Mouse (Mus musculus): ENCODE results near the gene Mex3d.

Gene Mex3d

GRCm38 (mm10) chr10:80412656-80413541 is 25.4 kb upstream of the Mex3d start:
- DNase-seq (ENCODE audit: low spot score), result peak; percentile 69

GRCm38 (mm10) chr10:80407924-80408323 is 20.5 kb upstream of the Mex3d start:
- no peak for DNase-seq (ENCODE audit: low spot score)

DNA sequence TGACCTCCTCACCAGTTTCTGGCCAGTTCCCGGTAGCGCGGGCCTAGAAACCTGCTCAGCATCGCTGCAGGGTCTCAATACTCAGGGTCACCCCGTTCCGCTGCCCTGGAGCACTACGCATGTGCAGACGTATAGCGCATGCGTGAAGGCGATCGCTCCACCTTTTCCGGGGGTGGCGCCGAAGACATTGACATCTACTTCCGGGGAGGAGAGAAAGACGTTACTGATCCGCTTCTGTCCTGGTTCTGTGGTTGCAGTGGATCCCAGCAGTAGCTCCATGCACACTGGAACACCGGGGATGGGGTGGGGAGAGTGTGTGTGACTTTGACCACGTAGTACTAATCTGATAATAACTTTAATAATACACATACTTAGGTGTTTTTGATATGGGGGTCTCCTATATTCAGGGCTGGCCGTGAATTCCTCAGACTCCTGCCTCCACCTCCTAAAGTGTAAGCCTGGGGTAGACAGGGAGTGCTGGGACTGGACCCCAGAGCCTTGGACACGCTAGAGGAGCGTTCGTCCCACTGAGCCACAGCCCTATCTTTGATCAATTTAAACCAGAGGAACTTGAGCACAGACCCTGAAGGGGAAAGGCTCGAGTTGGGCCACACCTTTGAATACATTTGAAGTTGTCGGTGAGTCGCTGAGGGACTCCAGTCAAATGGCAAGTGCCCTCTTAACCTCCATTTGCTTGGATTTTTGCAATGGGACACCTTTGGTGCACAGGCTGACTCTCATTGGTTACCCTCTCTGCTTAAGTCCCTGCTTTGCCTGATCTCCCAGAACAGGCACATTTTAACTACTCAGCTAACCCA is 19.4 kb upstream of the Mex3d start, which contains the start of gene Uqcr11:
Gene Uqcr11, minus strand, starts transcription at position 147 of the 818 bp plus-strand sequence.
- peak; percentile 92 for DNase-seq (ENCODE audit: low spot score)

GRCm38 (mm10) chr10:80405481-80406173 is 18.2 kb upstream of the Mex3d start:
- no peak for DNase-seq (ENCODE audit: low spot score)

DNA sequence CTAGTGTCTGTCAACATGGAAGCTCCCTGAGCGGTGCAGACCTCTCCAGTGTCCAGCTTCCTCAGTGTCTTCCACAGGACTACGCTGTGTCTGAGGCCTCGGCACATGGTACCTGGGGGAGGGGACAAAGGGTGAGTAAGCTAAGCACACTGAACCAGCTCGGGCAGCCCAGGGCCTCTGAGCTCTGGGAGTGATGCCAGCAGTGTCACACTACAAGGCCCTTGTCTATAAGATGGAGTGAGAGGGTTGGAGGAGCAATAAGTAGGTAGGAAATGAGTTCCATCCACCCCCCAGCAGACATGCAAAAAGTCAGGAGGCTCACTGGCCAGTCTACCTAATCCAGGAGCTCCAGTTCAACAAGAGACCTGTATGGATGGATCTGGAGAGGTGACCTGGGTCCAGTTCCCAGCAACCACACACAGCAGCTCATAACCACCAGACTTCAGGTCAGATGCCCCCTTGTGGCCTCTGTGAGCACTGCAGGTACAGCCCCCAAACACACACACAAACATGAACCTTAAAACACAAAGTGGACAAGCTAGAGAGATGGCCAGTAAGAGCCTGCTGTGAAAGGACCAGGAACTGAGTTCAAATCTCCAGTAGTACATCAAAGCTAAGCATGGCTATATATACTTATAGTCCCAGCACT is 15.7 kb upstream of the Mex3d start:
- no peak for DNase-seq (ENCODE audit: low spot score)

DNA sequence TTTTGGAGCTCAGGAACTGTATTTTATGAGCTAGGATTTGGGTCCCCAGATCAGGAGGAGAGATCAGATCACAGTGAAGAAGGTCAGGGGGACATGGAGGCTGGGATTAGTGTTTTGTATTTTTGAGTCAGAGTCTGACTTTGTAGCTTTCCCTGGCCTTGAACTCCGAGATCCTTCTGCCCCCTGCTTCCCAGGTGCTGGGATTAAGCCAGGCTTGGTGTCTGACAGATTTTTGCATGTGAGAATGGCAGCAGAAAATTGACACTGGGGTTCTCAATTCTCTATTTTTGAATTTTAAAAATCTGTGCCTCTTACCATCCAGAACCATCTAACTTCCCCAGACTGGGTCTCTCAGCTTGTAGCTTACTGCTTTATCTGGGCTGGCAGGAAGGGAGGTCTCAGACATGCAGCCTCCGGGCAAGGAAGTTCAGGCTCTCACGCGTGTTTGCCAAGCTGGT is 13.3 kb upstream of the Mex3d start:
- no peak for DNase-seq (ENCODE audit: low spot score)

- DNase-seq (ENCODE audit: low spot score), result no peak
Measured at GRCm38 (mm10) chr10:80399973-80400703, 12.7 kb upstream of the Mex3d start.

GRCm38 (mm10) chr10:80399191-80399972 is 11.9 kb upstream of the Mex3d start, which contains the start of gene Mbd3:
Mbd3 (minus strand) TSS chr10:80399550.
- DNase-seq (ENCODE audit: low spot score), result peak; percentile 99

- peak; percentile 98 for DNase-seq (ENCODE audit: low spot score)
Measured at GRCm38 (mm10) chr10:80398719-80399190, 11.3 kb upstream of the Mex3d start.

DNA sequence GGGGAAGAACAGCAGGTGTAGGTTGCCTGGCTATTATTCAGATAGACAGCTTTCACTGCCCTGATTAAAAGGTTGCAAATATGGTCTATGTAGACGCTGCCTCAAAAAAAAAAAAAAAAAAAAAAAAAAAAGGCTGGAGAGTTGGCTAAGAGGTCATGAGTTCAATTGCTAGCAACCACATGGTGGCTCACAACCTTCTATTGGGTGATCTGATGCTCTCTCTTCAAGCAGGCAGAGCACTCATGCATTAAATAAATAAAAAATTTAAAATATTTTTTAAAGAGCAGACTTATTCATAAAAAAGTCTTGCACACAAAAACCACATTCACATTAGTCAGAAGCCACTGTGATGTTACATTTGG is 10.7 kb upstream of the Mex3d start:
- no peak for DNase-seq (ENCODE audit: low spot score)

- no peak for DNase-seq (ENCODE audit: low spot score)
Measured at GRCm38 (mm10) chr10:80397524-80398173, 10.2 kb upstream of the Mex3d start.

DNA sequence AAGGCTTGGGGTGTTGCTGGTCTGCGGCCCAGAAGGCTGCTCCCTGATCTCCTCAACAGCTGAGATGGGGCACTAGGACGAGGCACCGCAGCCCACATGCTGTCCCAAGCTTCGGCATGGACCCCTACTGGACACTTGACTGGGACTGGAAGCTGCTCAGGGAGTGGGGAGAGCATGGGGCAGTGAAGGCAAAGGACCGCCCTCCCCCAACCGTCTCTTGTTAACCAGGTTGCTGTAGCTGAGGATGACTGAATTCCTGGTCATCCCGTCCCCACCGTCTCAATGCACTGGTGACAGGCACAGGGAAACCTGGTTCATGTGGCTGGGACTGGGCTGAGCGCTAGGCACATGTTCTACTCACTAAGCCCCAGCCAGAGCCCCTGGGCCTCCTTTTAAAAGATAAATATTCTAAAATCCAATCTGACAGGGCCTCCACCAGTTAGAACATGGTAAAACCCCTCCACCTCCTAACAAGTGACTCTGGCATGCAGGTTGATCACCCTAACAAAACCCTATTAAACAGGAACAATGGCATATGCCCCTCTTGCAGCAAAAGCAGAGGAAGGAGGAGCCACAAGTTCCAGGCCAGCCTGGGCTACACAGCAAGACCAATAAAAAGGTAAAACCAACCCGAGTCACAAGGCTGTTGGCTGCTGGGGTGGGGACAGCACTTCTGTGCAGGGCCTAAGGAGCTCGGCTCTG is 9.5 kb upstream of the Mex3d start:
- no peak for DNase-seq (ENCODE audit: low spot score)

GRCm38 (mm10) chr10:80395025-80395627 is 7.7 kb upstream of the Mex3d start:
- DNase-seq (ENCODE audit: low spot score), result no peak

- no peak for DNase-seq (ENCODE audit: low spot score)
Measured at GRCm38 (mm10) chr10:80392687-80393086, 5.2 kb upstream of the Mex3d start.

DNA sequence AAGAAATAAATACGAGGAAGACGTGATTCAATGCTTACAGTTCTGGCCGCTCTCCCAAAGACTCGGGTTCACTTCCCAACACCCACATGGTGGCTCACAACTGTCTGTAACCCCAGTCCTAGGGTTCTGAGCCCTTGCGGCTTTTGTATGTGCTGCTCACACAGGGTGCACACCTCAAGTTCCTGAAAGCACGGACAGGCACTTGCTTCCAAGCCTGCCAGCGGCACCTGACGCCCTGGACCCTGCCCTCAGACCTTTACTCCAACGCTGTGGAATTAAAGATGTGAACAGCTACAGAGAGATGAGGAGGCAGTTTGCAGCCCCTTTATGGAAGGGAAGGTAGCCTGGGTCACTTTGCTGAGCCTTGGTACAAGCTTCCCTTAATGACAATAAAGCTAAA is 3.2 kb upstream of the Mex3d start:
- no peak for DNase-seq (ENCODE audit: low spot score)

- DNase-seq (ENCODE audit: low spot score), result no peak
Measured at GRCm38 (mm10) chr10:80389185-80389708, 1.8 kb upstream of the Mex3d start.

GRCm38 (mm10) chr10:80388731-80389130 is 1.3 kb upstream of the Mex3d start:
- no peak for DNase-seq (ENCODE audit: low spot score)

Measured in ovary, postnatal 36 days (tissue).